Mouse (Mus musculus) midbrain, embryonic 15.5 days (tissue): Measurements from ENCODE around the gene Gm11034. TPM values are rescaled to one million over a fixed set of nuclear protein-coding genes. Genes with fewer than 3 reads are reported as not detected.

Experiments
- ATAC-seq: fragments of 200-750 bp; cut with Nextera tagmentation; replicated peaks from 2 replicates; pipeline ENCODE4 v1.8.0; 2017; ENCODE audit warnings: moderate TSS enrichment
- H3K27ac ChIP-seq: fragments of 300-500 bp; sonication (generic); 2 replicates; pipeline ENCODE4 v1.5.1; 2015; ENCODE audit warnings: mild to moderate bottlenecking, inconsistent platforms
- H3K27me3 ChIP-seq: fragments of 300-500 bp; sonication (generic); replicated peaks from 2 replicates; pipeline ENCODE4 v1.6.1; 2015; ENCODE audit warnings: inconsistent platforms
- H3K36me3 ChIP-seq: fragments of 300-500 bp; sonication (generic); replicated peaks from 2 replicates; pipeline ENCODE4 v1.6.1; 2015; ENCODE audit warnings: inconsistent platforms
- H3K4me1 ChIP-seq: fragments of 300-500 bp; sonication (generic); 2 replicates; pipeline ENCODE4 v1.6.1; 2015; ENCODE audit warnings: inconsistent platforms
- H3K4me2 ChIP-seq: fragments of 300-500 bp; sonication (generic); 2 replicates; pipeline ENCODE4 v1.6.1; 2015; ENCODE audit warnings: inconsistent platforms, mild to moderate bottlenecking, moderate library complexity
- H3K4me3 ChIP-seq: fragments of 300-500 bp; sonication (generic); 2 replicates; pipeline ENCODE4 v1.5.1; 2015; ENCODE audit warnings: mild to moderate bottlenecking, inconsistent platforms
- H3K9ac ChIP-seq: fragments of 300-500 bp; sonication (generic); 2 replicates; pipeline ENCODE4 v1.6.1; 2015; ENCODE audit warnings: mild to moderate bottlenecking, inconsistent platforms
- H3K9me3 ChIP-seq: fragments of 300-500 bp; sonication (generic); 2 replicates; pipeline ENCODE4 v1.6.1; 2016; ENCODE audit warnings: inconsistent platforms
- WGBS: fragments of 180-500 bp; shearing (Covaris S2); methylation state at CpG from one replicate; pipeline ENCODE4 v1.1.7; 2015; ENCODE audit warnings: mixed read lengths; 5-methylcytosine and 5-hydroxymethylcytosine counted together
- polyA plus RNA-seq: library from polyadenylated mRNA; unstranded; fragments of >200 nt; fragmentation: Nextera tagmentation; extraction: Ambion mirVana; gene quantifications from 2 replicates; pipeline ENCODE4 v1.2.1, GENCODE M21; 2015

The Gm11034 gene
- polyA plus RNA-seq, 1 experiment from 2014 or later: not detected

DNA sequence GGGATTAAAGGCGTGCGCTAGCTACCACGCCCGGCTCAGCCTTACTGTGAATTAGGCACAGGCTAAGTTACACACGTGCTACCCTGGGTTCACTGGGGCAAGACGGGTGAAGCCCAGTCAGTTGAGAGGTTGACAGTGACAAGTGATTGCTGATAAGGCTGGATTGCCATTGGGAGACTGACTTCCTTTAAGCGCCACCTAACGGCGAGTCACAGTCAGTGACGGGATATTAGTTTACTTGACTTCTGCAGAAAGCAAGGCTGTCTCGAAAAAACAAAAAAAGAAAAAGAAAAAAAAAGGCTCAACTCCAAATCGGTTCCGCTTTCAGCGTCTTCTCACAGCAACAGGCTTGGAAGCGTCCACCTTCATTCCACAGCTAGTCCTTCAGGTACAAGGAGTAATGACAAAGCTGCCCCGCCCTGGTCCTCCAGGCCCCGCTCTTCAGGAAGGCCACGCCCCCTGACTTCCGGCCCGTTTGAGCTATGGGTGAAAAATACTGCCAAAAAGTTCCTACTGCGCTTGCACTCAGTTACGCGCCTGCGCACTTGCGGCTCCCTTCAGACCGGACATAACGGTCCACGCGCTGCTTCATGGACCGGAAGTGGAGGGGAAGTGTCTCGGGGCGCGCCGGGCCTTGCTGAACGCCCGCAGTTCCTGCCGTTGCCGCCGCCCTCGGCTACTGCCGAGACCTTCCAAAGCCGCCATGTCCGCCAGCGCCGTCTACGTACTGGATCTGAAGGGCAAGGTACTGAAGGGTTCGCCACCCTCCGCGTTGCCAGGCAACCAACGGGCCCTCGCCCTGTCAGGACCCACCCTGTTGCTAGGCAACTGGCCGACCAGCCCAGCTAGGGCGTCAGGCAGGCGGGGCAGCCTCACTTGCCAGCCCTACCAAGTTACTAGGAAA is 26.3 kb upstream of the Gm11034 start, which contains the start of gene Ap1m1:
Gene Ap1m1, plus strand, starts transcription at position 520 of the 904 bp plus-strand sequence.
- peak within 1 kb of the TSS; percentile 50 for H3K9ac ChIP-seq
- peak within 1 kb of the TSS; percentile 94 for H3K27ac ChIP-seq
- under 1% methylated on average over 54 of the region's 54 CpGs for WGBS
- no peaks in the 10 kb centered on the region for H3K27me3 ChIP-seq
- peaks cover 21% of the 10 kb centered on the region for H3K4me1 ChIP-seq
- ATAC-seq: peak; percentile 96
- H3K4me3 ChIP-seq: peak within 1 kb of the TSS; percentile 53
- no peaks in the 10 kb centered on the region for H3K9me3 ChIP-seq
- H3K36me3 ChIP-seq: no peaks in the 10 kb centered on the region
- H3K4me2 ChIP-seq: peak within 1 kb of the TSS; percentile 61

DNA sequence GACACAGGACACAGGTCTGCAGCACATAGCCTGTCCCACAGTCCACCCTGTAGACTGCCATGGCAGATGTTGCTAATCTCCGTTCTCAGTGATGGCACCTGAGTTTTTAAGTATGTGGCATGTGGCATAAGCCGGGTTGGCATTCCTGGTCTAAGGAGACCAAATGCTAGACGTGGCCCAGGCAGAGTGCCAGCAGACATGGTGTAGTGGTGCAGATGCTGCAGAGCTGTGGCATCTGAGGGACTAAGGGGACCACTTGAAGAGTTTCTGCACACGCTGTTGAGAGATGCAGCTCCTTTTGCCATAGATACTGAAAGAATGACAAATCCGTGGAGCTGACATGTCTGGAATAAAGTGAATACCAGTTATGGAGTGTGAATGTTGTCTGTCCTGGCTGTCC is 9.2 kb upstream of the Gm11034 start:
- Histone ChIP-seq H3K4me1 (peaks cover 16% of the 10 kb centered on the region), H3K9ac (no peak overlapping the region), H3K4me2 (no peak overlapping the region), H3K9me3 (no peaks in the 10 kb centered on the region), H3K27ac (no peak overlapping the region), H3K27me3 (no peaks in the 10 kb centered on the region), H3K36me3 (peaks cover 7% of the 10 kb centered on the region; the same call in 1 of the 2 replicates), H3K4me3 (no peak overlapping the region)
- ATAC-seq: no peak
- WGBS: 93% methylated on average over 5 of the region's 5 CpGs

DNA sequence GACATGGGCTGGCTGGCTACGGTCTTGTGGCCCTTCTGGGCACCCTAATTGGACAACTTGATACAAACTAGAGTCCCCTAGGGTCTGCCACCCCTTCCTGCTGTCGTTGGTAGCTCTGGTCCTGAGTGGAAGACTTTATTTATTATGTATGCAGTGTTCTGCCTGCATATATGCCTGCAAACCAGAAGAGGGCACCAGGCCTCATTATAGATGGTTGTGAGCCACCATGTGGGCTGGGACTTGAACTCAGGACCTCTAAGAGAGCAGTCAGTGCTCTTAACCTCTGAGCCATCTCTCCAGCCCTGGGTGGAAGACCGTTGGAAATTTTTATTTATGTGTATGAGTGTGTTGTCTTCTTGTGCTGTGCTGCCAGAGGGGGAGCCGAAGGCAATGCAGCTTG is 7.3 kb upstream of the Gm11034 start:
- WGBS: 84% methylated on average over 4 of the region's 4 CpGs
- no peak overlapping the region for H3K9ac ChIP-seq
- H3K27ac ChIP-seq: no peak overlapping the region
- no peak for ATAC-seq
- peaks cover 16% of the 10 kb centered on the region for H3K4me1 ChIP-seq
- H3K9me3 ChIP-seq: no peaks in the 10 kb centered on the region
- peak overlapping the region; percentile 76 for H3K4me2 ChIP-seq
- 0 out of 2 replicates have a peak, but pooled peaks cover 8% of the 10 kb centered on the region for H3K27me3 ChIP-seq
- peak overlapping the region; percentile 71 for H3K4me3 ChIP-seq
- H3K36me3 ChIP-seq: peaks cover 7% of the 10 kb centered on the region; the same call in 1 of the 2 replicates

DNA sequence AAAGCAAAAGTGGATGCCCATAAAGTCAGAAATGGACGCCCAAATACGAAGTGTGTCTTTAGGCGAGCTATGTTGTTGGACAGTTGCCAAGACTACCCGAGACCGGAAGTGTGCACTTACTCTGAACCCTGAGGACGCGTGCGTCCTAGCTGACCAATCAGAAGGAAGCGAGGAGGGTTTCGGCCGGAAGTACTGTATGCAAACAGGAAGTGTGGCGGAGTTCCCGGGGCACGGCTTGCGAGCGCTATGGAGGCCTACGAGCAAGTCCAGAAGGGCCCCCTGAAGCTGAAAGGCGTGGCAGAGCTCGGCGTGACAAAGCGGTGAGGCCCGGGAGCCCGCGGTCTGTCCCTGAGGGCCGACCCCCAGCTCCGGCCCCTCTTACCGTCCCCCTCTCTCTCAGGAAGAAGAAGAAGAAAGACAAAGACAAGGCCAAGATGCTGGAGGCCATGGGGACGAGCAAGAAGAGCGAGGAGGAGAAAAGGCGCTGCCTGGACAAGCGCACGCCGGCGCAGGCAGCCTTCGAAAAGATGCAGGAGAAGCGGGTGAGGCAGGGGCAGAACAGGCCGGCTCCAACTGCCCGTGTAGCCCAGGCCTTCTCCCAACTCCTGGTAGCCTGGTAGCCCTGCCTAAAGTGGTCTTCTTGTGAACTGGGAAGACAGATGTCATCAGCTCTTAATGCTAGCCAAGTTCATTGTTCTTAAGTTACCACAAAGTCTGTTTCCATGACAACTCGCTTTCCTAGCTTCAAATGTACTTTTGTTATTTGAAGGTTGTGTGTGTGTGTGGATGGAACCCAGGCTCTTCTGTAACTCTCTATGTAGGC is 6.3 kb upstream of the Gm11034 start, which contains the start of gene Fam32a:
Gene Fam32a, plus strand, starts transcription at position 190 of the 823 bp plus-strand sequence.
- ATAC-seq: peak; percentile 98
- H3K9me3 ChIP-seq: no peaks in the 10 kb centered on the region
- H3K27ac ChIP-seq: peak within 1 kb of the TSS; percentile 75
- peak within 1 kb of the TSS; percentile 76 for H3K4me2 ChIP-seq
- peaks cover 16% of the 10 kb centered on the region for H3K4me1 ChIP-seq
- H3K9ac ChIP-seq: peak within 1 kb of the TSS; percentile 58
- H3K27me3 ChIP-seq: peaks cover 14% of the 10 kb centered on the region
- WGBS: 15% methylated on average over 39 of the region's 39 CpGs
- H3K4me3 ChIP-seq: peak within 1 kb of the TSS; percentile 71
- H3K36me3 ChIP-seq: peaks cover 7% of the 10 kb centered on the region; the same call in 1 of the 2 replicates

DNA sequence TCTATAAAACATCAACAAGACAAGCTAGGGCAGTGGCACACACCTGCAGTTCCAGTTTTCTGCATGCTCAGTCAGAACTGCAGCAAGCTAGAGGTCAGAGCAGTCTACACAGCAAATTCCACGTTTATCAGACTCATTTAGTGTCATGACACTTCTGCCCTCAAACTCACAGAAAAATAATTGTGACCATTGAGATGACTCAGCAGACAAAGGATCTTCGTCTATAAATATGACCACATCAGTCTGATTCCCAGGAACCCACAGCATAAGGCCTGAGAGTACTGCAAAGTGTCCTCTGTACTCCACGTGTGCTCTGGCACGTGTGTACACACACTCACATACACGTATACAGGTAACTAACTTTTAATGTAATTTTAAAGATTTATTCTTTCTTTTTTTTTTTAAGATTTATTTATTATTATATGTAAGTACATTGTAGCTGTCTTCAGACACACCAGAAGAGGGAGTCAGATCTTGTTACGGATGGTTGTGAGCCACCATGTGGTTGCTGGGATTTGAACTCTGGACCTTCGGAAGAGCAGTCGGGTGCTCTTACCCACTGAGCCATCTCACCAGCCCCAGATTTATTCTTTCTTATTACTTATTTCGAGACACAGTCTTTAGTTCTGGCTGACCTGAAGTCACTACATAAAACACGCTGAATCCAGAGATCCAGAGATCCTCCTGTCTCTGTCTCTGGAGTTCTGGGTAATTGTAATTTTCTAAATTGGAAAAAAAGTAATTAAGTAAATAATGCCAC is 5.5 kb upstream of the Gm11034 start:
- H3K27ac ChIP-seq: peak overlapping the region; percentile 72
- peak overlapping the region; percentile 76 for H3K4me2 ChIP-seq
- H3K9ac ChIP-seq: no peak overlapping the region
- H3K4me3 ChIP-seq: peak overlapping the region; percentile 71
- H3K9me3 ChIP-seq: no peaks in the 10 kb centered on the region
- WGBS: 79% methylated on average over 10 of the region's 10 CpGs
- H3K36me3 ChIP-seq: peaks cover 7% of the 10 kb centered on the region; the same call in 1 of the 2 replicates
- peaks cover 16% of the 10 kb centered on the region for H3K4me1 ChIP-seq
- H3K27me3 ChIP-seq: peaks cover 14% of the 10 kb centered on the region
- peak; percentile 49 for ATAC-seq

DNA sequence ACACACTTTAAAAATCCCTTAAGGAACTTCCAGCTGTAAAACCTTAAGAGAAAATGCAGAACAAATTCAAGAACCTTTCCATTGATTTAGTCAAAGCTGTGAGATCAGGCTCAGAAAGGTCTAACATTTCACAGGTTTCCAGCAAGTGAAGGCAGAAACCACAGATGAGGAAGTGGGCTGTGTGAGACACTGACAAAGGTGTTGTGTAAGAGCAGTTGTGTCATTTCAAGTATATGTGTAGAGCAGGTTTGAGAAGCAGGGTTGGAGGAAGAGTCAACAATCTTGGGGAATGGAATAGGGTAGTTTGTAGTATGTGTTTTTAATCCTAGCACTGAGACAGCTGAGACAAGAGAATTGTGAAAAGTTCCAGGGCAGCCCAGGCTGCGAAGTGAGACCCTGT is 2.4 kb upstream of the Gm11034 start:
- no peak overlapping the region for H3K27ac ChIP-seq
- no peak for ATAC-seq
- peaks cover 14% of the 10 kb centered on the region for H3K27me3 ChIP-seq
- no peak overlapping the region for H3K4me2 ChIP-seq
- WGBS: 38% methylated on average over 1 of the region's 1 CpGs
- H3K9ac ChIP-seq: no peak overlapping the region
- no peaks in the 10 kb centered on the region for H3K9me3 ChIP-seq
- H3K36me3 ChIP-seq: no peaks in the 10 kb centered on the region
- H3K4me3 ChIP-seq: no peak overlapping the region
- peaks cover 7% of the 10 kb centered on the region for H3K4me1 ChIP-seq

DNA sequence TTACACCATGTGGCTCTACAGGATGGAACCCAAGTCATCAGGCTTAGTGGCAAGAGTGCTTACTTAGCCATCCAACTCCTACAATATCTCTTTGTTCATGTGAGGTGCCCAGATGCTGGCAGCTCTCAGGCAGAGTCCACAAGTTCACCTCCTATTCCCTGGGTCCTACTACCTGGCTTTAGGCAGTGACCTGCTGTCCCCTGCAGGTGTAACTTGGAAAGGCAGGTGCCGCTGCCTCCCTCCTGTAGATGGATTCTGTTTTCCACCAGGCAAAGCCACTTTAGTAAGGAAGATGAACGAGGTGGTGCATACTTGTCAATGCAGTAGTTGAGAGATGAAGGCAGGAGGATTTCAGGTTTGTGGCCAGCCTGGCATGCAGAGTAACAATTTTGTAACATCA is 1.6 kb upstream of the Gm11034 start:
- Histone ChIP-seq H3K4me1 (no peaks in the 10 kb centered on the region), H3K36me3 (no peaks in the 10 kb centered on the region), H3K9me3 (no peaks in the 10 kb centered on the region), H3K9ac (no peak overlapping the region), H3K4me2 (no peak overlapping the region), H3K27ac (no peak overlapping the region), H3K4me3 (no peak overlapping the region), H3K27me3 (peaks cover 14% of the 10 kb centered on the region)
- no peak for ATAC-seq
- WGBS: 57% methylated on average over 2 of the region's 2 CpGs

DNA sequence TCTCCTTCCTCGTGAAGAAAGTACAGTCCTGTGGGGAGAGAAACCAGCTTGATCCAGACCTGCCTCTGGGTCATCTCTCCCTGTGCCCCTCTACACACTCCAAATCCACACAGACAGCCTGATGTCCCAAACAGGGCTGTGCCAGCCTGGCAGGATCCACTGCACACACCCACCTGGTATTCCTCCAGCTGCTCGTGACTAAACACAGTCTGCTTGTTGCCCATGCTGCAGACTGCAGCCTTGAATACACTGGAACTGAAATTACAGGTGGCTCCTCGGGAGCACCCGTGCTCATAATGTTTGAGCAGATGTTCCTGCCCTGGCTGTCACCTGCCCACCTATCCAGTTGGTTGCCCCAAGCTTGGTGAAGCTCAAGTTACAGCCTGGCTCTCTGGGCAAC is 685 bp downstream of the Gm11034 start, which contains the start of gene Cib3:
Gene Cib3, minus strand, starts transcription at position 87 of the 400 bp plus-strand sequence.
- Histone ChIP-seq H3K9ac (no peak within 1 kb of the TSS), H3K36me3 (no peaks in the 10 kb centered on the region), H3K27me3 (peaks cover 14% of the 10 kb centered on the region), H3K4me2 (no peak within 1 kb of the TSS), H3K9me3 (no peaks in the 10 kb centered on the region), H3K4me1 (no peaks in the 10 kb centered on the region), H3K4me3 (no peak within 1 kb of the TSS), H3K27ac (no peak within 1 kb of the TSS)
- WGBS: 56% methylated on average over 4 of the region's 4 CpGs
- ATAC-seq: no peak

DNA sequence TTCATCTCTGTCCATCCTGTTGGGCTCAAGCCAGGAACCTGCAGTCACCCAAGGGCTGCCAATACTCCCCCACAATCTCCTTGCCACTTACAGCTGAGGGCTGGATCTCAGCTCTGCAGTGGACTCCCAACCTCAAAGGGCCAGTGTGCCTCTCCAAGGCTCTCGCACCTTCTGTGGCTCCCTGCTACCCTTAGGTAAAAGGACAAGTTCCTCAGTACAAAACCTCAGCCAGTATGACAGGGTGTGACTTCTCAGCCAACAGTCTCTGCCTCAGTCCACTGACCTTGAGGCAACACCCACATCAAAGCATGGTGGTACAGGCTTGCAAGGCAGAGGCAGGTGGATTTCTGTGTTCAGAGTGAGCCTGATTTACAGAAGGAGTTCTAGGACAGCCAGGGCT is 1.6 kb downstream of the Gm11034 start:
- Histone ChIP-seq H3K9ac (no peak overlapping the region), H3K36me3 (no peaks in the 10 kb centered on the region)
- WGBS: 90% methylated on average over 1 of the region's 1 CpGs

DNA sequence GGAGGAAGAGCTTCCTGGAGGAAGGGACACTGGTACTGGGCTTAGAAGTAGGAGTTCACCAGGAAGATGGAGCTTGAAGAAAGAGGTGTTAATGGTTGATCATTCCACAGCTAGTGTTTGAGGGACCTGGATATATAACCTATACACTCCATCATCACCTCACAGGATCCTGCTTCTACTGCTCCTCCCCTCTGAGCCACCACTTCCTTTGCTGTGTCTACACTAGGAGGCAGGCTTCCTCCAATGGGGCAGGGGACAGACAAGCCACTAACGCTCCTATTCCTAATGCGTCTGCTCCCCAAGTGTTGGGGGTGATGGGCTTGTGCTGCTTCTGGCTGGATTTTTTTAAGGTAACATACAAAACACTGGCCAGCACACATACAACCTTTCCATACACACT is 2.7 kb downstream of the Gm11034 start:
- H3K4me2 ChIP-seq: no peak overlapping the region
- H3K27me3 ChIP-seq: peaks cover 5% of the 10 kb centered on the region
- no peaks in the 10 kb centered on the region for H3K4me1 ChIP-seq
- H3K36me3 ChIP-seq: no peaks in the 10 kb centered on the region
- H3K9me3 ChIP-seq: no peaks in the 10 kb centered on the region
- H3K4me3 ChIP-seq: no peak overlapping the region
- no peak overlapping the region for H3K27ac ChIP-seq
- ATAC-seq: no peak
- 66% methylated on average over 2 of the region's 2 CpGs for WGBS
- no peak overlapping the region for H3K9ac ChIP-seq

More for the DNA sequence above, 1.6 kb downstream of the Gm11034 start:
- ATAC-seq: no peak
- H3K4me2 ChIP-seq: no peak overlapping the region
- H3K27ac ChIP-seq: no peak overlapping the region
- no peak overlapping the region for H3K4me3 ChIP-seq
- no peaks in the 10 kb centered on the region for H3K4me1 ChIP-seq
- H3K9me3 ChIP-seq: no peaks in the 10 kb centered on the region
- H3K27me3 ChIP-seq: peaks cover 10% of the 10 kb centered on the region

DNA sequence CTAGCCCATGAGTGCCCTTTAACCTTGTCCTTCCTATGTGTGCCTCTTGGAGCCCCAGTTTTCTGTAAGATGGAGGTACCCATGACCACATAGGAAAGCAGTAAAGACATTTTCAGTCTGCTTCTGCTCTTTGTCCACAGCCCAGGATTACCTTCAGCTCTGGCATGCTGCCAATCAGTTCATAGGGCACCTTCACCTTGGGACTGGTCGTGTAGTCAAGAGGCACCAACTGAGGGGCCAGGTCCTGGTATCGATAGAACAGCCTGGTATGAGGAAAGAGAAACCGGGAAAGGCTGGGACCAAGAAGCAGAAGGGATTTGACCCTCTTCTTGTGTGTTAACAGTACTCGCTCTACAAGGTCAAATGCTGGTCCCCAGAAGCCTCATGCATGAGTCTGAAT is 3.2 kb downstream of the Gm11034 start:
- no peak overlapping the region for H3K4me3 ChIP-seq
- no peak overlapping the region for H3K4me2 ChIP-seq
- H3K9ac ChIP-seq: no peak overlapping the region
- no peaks in the 10 kb centered on the region for H3K36me3 ChIP-seq
- H3K9me3 ChIP-seq: no peaks in the 10 kb centered on the region
- ATAC-seq: no peak
- no peak overlapping the region for H3K27ac ChIP-seq
- 86% methylated on average over 4 of the region's 4 CpGs for WGBS
- H3K27me3 ChIP-seq: peaks cover 2% of the 10 kb centered on the region
- H3K4me1 ChIP-seq: no peaks in the 10 kb centered on the region
